Mouse (Mus musculus): ENCODE results near the gene Fn1. TPM values are rescaled to one million over a fixed set of nuclear protein-coding genes. Genes with fewer than 3 reads are reported as not detected.

Fn1 gene
- polyA plus RNA-seq, 1 experiment: not detected

DNA sequence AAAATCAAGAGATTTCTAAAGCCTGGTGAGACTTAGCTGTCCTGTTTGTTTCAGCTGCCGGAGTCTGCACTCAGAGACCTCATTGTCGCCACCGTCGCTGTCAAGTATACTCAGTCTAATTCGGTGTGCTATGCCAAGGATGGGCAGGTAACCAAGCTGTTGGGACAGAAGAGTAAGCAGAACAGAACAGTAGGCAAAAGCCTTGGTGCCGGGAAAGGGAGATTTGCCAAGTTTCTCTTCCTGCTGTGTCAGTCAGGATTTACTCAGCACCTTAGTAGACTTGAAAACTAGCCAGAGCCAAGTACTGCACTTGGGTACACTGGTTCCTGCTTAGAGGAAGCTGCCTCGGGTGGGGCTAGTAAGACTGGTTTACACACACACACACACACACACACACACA is 77.0 kb downstream of the Fn1 start:
- H3K4me3 ChIP-seq (ENCODE audit: insufficient read depth, low read depth, low read length): no peak overlapping the region
- 0 out of 2 replicates have a peak, but pooled peaks cover 4% of the 10 kb centered on the region for H3K4me1 ChIP-seq (ENCODE audit: control insufficient read depth, insufficient read depth, low read length)
- no peak for TF ChIP-seq POLR2A (IDR thresholded peaks at IDR 0.05; ENCODE audit: insufficient read depth, low read depth, low read length)
- no peak for TF ChIP-seq CTCF (IDR thresholded peaks at IDR 0.05; ENCODE audit: insufficient read depth, low read depth, low read length)
- no peak overlapping the region for H3K27ac ChIP-seq (ENCODE audit: insufficient read depth, low read depth, low read length)
- WGBS: 76% methylated on average over 7 of the region's 7 CpGs

DNA sequence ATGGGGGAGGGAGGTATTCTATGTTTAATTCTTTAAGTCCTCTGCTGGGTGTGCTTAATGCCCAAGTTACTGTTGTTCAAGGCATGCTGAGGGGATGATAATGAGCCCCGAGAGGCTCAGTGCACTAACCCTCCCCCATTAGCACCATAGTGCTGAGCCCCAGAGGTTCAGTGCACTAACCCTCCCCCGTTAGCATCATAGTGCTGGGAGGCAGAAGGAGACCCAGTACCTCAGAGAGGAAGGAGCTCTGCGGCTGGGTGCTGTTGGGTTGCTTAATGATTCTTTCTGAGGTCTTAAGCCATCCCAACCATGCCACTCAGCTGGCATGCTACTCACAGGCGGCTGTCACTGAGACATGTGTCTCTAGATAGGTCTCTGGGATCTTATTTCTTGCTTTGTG is 82.9 kb downstream of the Fn1 start:
- no peaks in the 10 kb centered on the region for H3K4me1 ChIP-seq (ENCODE audit: control insufficient read depth, insufficient read depth, low read length)
- TF ChIP-seq POLR2A (IDR thresholded peaks at IDR 0.05; ENCODE audit: insufficient read depth, low read depth, low read length): no peak
- no peak for TF ChIP-seq CTCF (IDR thresholded peaks at IDR 0.05; ENCODE audit: insufficient read depth, low read depth, low read length)
- 88% methylated on average over 4 of the region's 4 CpGs for WGBS
- H3K4me3 ChIP-seq (ENCODE audit: insufficient read depth, low read depth, low read length): no peak overlapping the region
- H3K27ac ChIP-seq (ENCODE audit: insufficient read depth, low read depth, low read length): no peak overlapping the region

DNA sequence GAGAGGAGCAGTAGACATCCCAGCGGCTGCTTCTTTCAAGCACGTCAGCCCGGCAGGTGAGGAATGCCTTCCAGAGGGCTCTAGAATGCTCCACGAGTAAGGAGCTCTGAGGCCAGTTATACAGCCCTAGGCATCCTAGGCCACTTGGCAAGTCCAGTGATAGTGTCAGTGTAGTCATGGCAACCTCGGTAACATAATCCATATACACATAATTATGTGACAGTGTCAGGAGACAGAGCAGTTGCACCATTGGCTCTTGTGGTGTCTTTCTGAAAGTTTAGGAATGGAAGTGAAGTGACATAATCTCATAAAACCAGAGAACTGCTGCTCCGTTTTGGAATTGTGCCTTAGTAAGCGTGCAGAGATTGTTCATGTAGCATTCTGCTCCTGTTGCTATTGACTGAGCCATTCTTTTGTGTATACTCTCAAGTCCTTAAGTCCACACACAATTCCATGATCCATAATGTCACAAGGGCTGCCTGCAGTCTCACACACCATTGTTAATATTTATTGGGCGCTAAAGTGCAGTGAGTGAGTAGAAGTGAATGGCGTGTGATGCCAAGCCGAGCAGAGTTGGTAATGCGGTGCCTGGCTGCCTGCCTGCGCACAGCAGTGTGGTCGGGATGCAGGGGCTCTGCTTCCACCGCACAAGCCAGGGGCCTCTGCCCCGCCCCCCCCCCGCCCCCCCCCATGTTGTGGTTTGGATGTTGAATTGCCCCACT is 85.0 kb downstream of the Fn1 start:
- Histone ChIP-seq H3K4me1 (ENCODE audit: control insufficient read depth, insufficient read depth, low read length) (no peaks in the 10 kb centered on the region), H3K4me3 (ENCODE audit: insufficient read depth, low read depth, low read length) (no peak overlapping the region), H3K27ac (ENCODE audit: insufficient read depth, low read depth, low read length) (no peak overlapping the region)
- TF ChIP-seq CTCF (IDR thresholded peaks at IDR 0.05; ENCODE audit: insufficient read depth, low read depth, low read length): no peak
- no peak for TF ChIP-seq POLR2A (IDR thresholded peaks at IDR 0.05; ENCODE audit: insufficient read depth, low read depth, low read length)
- WGBS: 78% methylated on average over 16 of the region's 16 CpGs

DNA sequence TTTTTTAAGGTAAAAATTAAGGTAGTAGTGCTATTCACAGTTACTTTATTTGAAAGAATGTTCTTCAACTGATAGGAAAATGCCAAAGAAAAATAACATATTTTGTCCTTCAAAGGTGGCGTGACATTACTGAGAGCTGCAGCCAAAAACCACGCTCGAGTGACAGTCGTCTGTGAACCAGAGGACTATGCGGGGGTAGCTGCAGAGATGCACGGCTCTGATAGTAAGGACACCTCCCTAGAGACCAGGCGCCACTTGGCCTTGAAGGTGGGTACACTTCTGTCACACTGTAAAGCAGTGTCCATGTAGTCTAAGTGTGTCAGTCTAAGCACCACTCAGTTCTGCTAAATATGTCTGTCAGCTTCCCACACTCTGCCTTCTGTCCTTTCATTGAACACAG is 88.7 kb downstream of the Fn1 start:
- no peak overlapping the region for H3K4me3 ChIP-seq (ENCODE audit: insufficient read depth, low read depth, low read length)
- H3K27ac ChIP-seq (ENCODE audit: insufficient read depth, low read depth, low read length): no peak overlapping the region
- WGBS: 95% methylated on average over 7 of the region's 7 CpGs
- no peaks in the 10 kb centered on the region for H3K4me1 ChIP-seq (ENCODE audit: control insufficient read depth, insufficient read depth, low read length)
- TF ChIP-seq CTCF (IDR thresholded peaks at IDR 0.05; ENCODE audit: insufficient read depth, low read depth, low read length) (no peak), POLR2A (IDR thresholded peaks at IDR 0.05; ENCODE audit: insufficient read depth, low read depth, low read length) (no peak)

DNA sequence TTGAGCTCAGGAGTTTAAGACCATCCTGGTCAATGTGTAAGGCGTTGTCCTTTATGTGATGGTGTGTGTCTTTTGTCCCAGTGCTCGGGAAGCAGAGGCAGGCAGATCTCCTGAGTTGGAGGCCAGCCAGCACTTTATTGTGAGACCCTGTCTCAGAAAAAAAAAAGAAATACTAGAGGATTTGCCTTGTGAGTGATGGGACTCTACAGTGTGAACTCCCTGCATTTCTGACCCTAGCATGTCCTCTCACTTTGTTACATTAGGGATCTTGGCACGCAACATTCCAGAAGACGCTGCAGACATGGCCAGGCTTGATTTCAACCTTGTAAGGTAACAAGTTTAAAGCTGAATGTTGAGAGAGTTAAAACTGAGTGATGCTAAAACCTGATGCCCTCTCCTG is 92.4 kb downstream of the Fn1 start:
- WGBS: 96% methylated on average over 4 of the region's 4 CpGs
- H3K27ac ChIP-seq (ENCODE audit: insufficient read depth, low read depth, low read length): no peak overlapping the region
- H3K4me3 ChIP-seq (ENCODE audit: insufficient read depth, low read depth, low read length): no peak overlapping the region
- no peaks in the 10 kb centered on the region for H3K4me1 ChIP-seq (ENCODE audit: control insufficient read depth, insufficient read depth, low read length)
- TF ChIP-seq POLR2A (IDR thresholded peaks at IDR 0.05; ENCODE audit: insufficient read depth, low read depth, low read length) (no peak), CTCF (IDR thresholded peaks at IDR 0.05; ENCODE audit: insufficient read depth, low read depth, low read length) (no peak)

DNA sequence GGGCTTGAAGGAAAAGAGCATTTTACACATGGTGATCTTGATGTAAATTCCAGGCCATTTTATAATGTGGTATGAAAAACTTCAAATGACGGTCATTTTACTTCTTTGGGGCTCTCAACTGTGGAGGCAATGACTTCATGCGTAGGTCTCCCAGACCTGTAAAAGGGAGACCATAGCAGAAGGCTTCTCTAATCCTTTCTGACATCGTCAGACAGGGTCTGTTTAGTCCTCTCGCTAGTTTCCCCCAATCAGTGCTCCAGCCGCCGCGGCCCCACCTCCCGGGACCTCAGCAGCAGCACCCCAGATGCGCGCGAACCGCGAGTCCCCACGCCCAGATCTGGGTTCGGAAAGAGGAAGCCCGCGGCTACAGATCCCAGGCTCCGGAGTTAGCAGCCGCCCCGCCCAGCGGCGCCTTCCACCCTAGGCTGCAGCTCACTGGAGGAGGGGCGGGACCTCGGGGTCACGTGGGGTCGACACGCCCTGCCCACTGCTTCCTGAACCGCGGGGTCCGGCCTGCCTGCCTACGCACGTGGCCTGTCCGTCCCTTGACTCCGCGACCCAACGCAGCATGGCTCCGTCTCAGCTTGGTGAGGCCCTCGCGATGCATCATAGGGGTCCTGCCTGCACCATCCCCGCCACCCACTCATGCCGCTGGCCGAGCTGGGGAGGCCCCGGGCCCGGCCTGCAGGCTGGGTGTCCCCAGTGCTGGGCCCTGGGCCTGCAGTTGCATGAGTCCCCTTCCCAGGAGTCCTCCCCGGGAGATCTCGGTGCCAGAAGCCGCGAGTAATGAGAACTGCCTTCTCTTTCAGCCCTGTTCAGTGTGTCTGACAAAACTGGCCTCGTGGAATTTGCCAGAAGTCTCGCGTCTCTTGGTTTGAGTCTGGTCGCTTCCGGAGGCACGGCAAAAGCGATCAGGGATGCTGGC is 96.0 kb downstream of the Fn1 start, which contains the start of gene Atic:
TSS of gene Atic (plus strand) at position 463 of the 925 bp plus-strand sequence.
- H3K27ac ChIP-seq (ENCODE audit: insufficient read depth, low read depth, low read length): peak within 1 kb of the TSS; percentile 52; the same call in 1 of the 2 replicates
- peak within 1 kb of the TSS; percentile 88 for H3K4me3 ChIP-seq (ENCODE audit: insufficient read depth, low read depth, low read length)
- TF ChIP-seq CTCF (IDR thresholded peaks at IDR 0.05; ENCODE audit: insufficient read depth, low read depth, low read length): no peak
- no peak for TF ChIP-seq POLR2A (IDR thresholded peaks at IDR 0.05; ENCODE audit: insufficient read depth, low read depth, low read length)
- H3K4me1 ChIP-seq (ENCODE audit: control insufficient read depth, insufficient read depth, low read length): no peaks in the 10 kb centered on the region
- 1% methylated on average over 55 of the region's 55 CpGs for WGBS

DNA sequence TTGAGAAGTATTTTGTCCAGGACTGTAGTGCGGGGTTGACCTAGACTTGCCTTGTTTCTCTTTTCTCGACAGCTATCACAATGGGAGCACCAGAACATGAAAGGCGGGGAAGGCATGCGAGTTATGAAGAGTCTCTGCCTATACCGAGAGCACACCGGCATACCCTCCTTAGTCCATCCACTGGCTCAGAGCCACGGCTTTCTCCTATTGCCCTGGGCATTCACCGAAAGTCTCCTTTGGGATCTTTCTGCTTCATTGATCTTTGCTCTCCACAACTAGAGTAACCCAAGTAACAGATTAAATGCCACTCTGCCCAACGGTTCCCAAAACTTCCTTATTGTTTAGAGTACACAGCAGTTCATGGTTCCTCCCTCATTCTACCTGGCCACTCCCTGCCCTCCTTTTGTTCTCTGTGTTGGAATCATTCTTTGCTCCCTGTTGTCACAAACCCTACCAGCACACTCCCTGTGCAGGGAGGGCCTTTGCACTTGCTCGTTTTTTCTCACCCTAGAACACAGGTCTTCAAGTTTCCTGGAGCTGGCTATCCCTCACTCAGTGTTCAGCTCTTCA is 102.3 kb downstream of the Fn1 start:
- Histone ChIP-seq H3K4me1 (ENCODE audit: control insufficient read depth, insufficient read depth, low read length) (no peaks in the 10 kb centered on the region), H3K27ac (ENCODE audit: insufficient read depth, low read depth, low read length) (no peak overlapping the region), H3K4me3 (ENCODE audit: insufficient read depth, low read depth, low read length) (no peak overlapping the region)
- TF ChIP-seq CTCF (IDR thresholded peaks at IDR 0.05; ENCODE audit: insufficient read depth, low read depth, low read length): no peak
- TF ChIP-seq POLR2A (IDR thresholded peaks at IDR 0.05; ENCODE audit: insufficient read depth, low read depth, low read length): no peak
- WGBS: 83% methylated on average over 10 of the region's 10 CpGs

DNA sequence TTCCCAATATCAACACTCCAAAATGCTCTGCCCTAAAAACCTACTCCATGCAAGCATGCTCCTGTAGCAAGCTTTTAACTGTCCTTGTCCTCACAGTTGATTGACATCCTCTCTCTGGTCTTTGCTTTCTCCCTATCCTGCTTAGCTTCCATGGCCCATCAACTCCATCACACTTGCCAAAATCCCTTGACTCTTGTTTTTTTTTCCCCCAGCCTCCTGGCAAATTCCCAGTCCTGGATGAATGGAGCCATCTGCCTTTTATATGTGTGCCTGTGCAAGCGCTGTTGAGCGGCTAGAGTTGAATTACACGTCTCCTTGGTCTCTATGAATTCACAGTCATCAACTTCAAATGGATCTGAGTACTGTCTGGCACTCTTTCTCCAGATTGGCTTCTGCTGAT is 112.6 kb downstream of the Fn1 start:
- H3K27ac ChIP-seq (ENCODE audit: insufficient read depth, low read depth, low read length): no peak overlapping the region
- WGBS: 57% methylated on average over 3 of the region's 3 CpGs
- H3K4me1 ChIP-seq (ENCODE audit: control insufficient read depth, insufficient read depth, low read length): no peaks in the 10 kb centered on the region
- no peak overlapping the region for H3K4me3 ChIP-seq (ENCODE audit: insufficient read depth, low read depth, low read length)
- TF ChIP-seq POLR2A (IDR thresholded peaks at IDR 0.05; ENCODE audit: insufficient read depth, low read depth, low read length) (no peak), CTCF (IDR thresholded peaks at IDR 0.05; ENCODE audit: insufficient read depth, low read depth, low read length) (no peak)

DNA sequence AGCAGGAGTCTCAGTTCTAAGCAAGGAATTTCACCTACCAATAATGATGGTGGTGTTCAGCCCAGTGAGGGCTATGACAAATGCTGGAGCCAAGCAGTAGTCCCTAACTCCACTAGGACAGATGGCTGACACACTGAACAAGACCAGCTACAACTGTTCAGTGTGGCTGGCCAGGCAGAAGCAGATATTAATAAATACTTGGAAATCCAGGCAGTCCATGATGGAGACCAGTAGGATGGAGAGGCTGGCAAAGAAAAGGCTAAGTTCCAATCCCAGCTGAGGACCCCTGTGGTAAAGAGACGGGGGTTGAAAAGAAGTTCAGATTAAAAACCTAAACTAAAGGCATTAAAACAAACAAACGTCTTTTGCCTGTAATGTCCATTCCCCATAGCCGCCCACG is 113.4 kb downstream of the Fn1 start:
- WGBS: 89% methylated on average over 4 of the region's 4 CpGs
- TF ChIP-seq POLR2A (IDR thresholded peaks at IDR 0.05; ENCODE audit: insufficient read depth, low read depth, low read length) (no peak), CTCF (IDR thresholded peaks at IDR 0.05; ENCODE audit: insufficient read depth, low read depth, low read length) (no peak)
- H3K4me3 ChIP-seq (ENCODE audit: insufficient read depth, low read depth, low read length): no peak overlapping the region
- no peak overlapping the region for H3K27ac ChIP-seq (ENCODE audit: insufficient read depth, low read depth, low read length)
- no peaks in the 10 kb centered on the region for H3K4me1 ChIP-seq (ENCODE audit: control insufficient read depth, insufficient read depth, low read length)

Other genes starting within 250 kb of the Fn1 start
- gene Abca12, start 238.3 kb downstream of the Fn1 start, polyA plus RNA-seq (2012; ENCODE audit: insufficient read depth, insufficient read length, low replicate concordance, missing spikeins): not detected in 2 replicates
- 175 TPM in 1 of 2 replicates, not detected in the other for gene Atic, start 96.0 kb downstream of the Fn1 start, polyA plus RNA-seq (2012; ENCODE audit: insufficient read depth, insufficient read length, low replicate concordance, missing spikeins)